Mouse (Mus musculus): ENCODE results near the gene Xxylt1. TPM values are rescaled to one million over a fixed set of nuclear protein-coding genes. Genes with fewer than 3 reads are reported as not detected.

Gene Xxylt1
- total and polyA plus RNA-seq, 3 experiments = 12.8 to 164 (median 26.6) TPM

GRCm38 (mm10) chr16:30968402-30969151 lies 112.7 kb downstream of the Xxylt1 start:
- Histone ChIP-seq H3K9me3 (replicated peaks; ENCODE audit: insufficient read depth, low read length) (no peaks in the 10 kb centered on the region), H3K4me1 (ENCODE audit: control insufficient read depth in 1 of 2, insufficient read depth in 2 of 2, low read length in 2 of 2) (no peaks in the 10 kb centered on the region), H3K27ac (ENCODE audit: control insufficient read depth, low read depth, low read length) (no peak overlapping the region), H3K9ac (ENCODE audit: control insufficient read depth, low read depth, low read length, poor library complexity, severe bottlenecking) (no peak overlapping the region), H3K79me2 (ENCODE audit: control insufficient read depth, insufficient read depth, low read length, poor library complexity) (no peaks in the 10 kb centered on the region), H3K4me3 (ENCODE audit: control insufficient read depth in 1 of 2, insufficient read depth in 1 of 2, low read depth in 2 of 2, low read length in 2 of 2) (no peak overlapping the region), H3K36me3 (ENCODE audit: control insufficient read depth in 1 of 2, insufficient read depth in 2 of 2, low read length in 2 of 2) (no peaks in the 10 kb centered on the region), H3K27me3 (ENCODE audit: control insufficient read depth in 1 of 2, insufficient read depth in 2 of 2, low read length in 2 of 2) (no peaks in the 10 kb centered on the region)
- TF ChIP-seq MYC (IDR thresholded peaks at IDR 0.05; ENCODE audit: low read depth, low read length) (no peak), POLR2AphosphoS2 (IDR thresholded peaks at IDR 0.05; ENCODE audit: low read length) (no peak), USF1 (IDR thresholded peaks at IDR 0.05; ENCODE audit: low read depth, low read length) (no peak), ZMIZ1 (IDR thresholded peaks at IDR 0.05; ENCODE audit: low read depth, low read length) (no peak)
- DNase-seq (ENCODE audit: low read depth, low spot score) = no peak

GRCm38 (mm10) chr16:30966684-30967083 lies 114.5 kb downstream of the Xxylt1 start:
- TF ChIP-seq MAFK (IDR thresholded peaks at IDR 0.05; ENCODE audit: borderline replicate concordance, low read depth, low read length) (no peak), ZC3H11A (IDR thresholded peaks at IDR 0.05; ENCODE audit: low read depth, low read length) (no peak), GABPA (IDR thresholded peaks at IDR 0.05; ENCODE audit: low read depth, low read length) (no peak), MAZ (IDR thresholded peaks at IDR 0.05; ENCODE audit: low read depth, low read length) (no peak), GATA1 (IDR thresholded peaks at IDR 0.05; ENCODE audit: low read depth, low read length) (no peak), MEF2A (IDR thresholded peaks at IDR 0.05; ENCODE audit: extremely low read depth, insufficient replicate concordance, low read depth, low read length, poor library complexity, severe bottlenecking) (no peak), MYB (IDR thresholded peaks at IDR 0.05; ENCODE audit: low read depth, low read length) (no peak), MYC (IDR thresholded peaks at IDR 0.05; ENCODE audit: low read depth, low read length) (no peak), MXI1 (IDR thresholded peaks at IDR 0.05; ENCODE audit: low read depth, low read length) (no peak), POLR2A (IDR thresholded peaks at IDR 0.05; ENCODE audit: control insufficient read depth in 1 of 2, insufficient read depth in 1 of 2, low read depth in 1 of 2, low read length in 2 of 2, poor library complexity in 1 of 2) (no peak), POLR2AphosphoS2 (IDR thresholded peaks at IDR 0.05; ENCODE audit: low read length) (no peak), POLR2AphosphoS5 (IDR thresholded peaks at IDR 0.05; ENCODE audit: borderline replicate concordance, low read depth, low read length) (no peak), USF2 (IDR thresholded peaks at IDR 0.05; ENCODE audit: borderline replicate concordance in 1 of 2, insufficient read depth in 1 of 2, low read depth in 1 of 2, low read length in 2 of 2) (no peak), KAT2A (conservative IDR thresholded peaks at IDR 0.05; ENCODE audit: low read depth, low read length) (no peak), ETS1 (IDR thresholded peaks at IDR 0.05; ENCODE audit: low read depth, low read length) (no peak)

More at GRCm38 (mm10) chr16:30966684-30967083, 114.5 kb downstream of the Xxylt1 start:
- no peaks in the 10 kb centered on the region for H3K9me3 ChIP-seq (replicated peaks; ENCODE audit: insufficient read depth, low read length)
- H3K4me1 ChIP-seq (ENCODE audit: control insufficient read depth in 1 of 2, insufficient read depth in 2 of 2, low read length in 2 of 2) = no peaks in the 10 kb centered on the region
- no peak overlapping the region for H3K27ac ChIP-seq (ENCODE audit: control insufficient read depth, low read depth, low read length)
- H3K27me3 ChIP-seq (ENCODE audit: control insufficient read depth in 1 of 2, insufficient read depth in 2 of 2, low read length in 2 of 2) = no peaks in the 10 kb centered on the region
- H3K4me3 ChIP-seq (ENCODE audit: control insufficient read depth in 1 of 2, insufficient read depth in 1 of 2, low read depth in 2 of 2, low read length in 2 of 2) = no peak overlapping the region
- no peak for DNase-seq (ENCODE audit: low read depth, low spot score)
- H3K9ac ChIP-seq (ENCODE audit: control insufficient read depth, low read depth, low read length, poor library complexity, severe bottlenecking) = no peak overlapping the region
- no peaks in the 10 kb centered on the region for H3K36me3 ChIP-seq (ENCODE audit: control insufficient read depth in 1 of 2, insufficient read depth in 2 of 2, low read length in 2 of 2)
- H3K79me2 ChIP-seq (ENCODE audit: control insufficient read depth, insufficient read depth, low read length, poor library complexity) = no peaks in the 10 kb centered on the region

All from MEL (cell line).